Mouse (Mus musculus): ENCODE data around the gene Gpr160. TPM values are rescaled to one million over a fixed set of nuclear protein-coding genes. Genes with fewer than 3 reads are reported as not detected.

Gpr160 gene
- polyA plus RNA-seq, 1 experiment from 2014 or later: 1.9 TPM

DNA sequence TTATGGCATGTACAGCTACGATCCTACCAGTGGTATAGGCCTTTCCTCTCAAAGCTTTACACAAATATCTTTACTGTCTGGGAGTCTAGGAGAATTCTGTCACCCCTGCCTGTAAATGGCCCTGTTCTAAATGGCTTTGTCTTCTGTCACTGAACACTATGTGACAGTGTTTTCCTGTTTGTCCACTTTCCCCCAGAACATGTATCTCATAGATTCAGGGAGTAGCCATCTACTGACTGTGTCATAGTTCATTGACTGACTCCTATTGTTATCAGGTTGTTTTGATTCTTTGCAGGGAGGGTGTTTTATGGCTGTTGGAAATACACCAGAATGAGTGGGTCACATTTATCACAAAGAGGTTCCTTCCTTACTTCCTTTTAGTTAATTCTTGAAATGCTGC, 14.2 kb downstream of the Gpr160 start:
- no peak overlapping the region for H3K9ac ChIP-seq (ENCODE audit: low read length)
- DNase-seq (ENCODE audit: low spot score): no peak
- no peaks in the 10 kb centered on the region for H3K36me3 ChIP-seq (ENCODE audit: control insufficient read depth, insufficient read depth, low read length)
- no peaks in the 10 kb centered on the region for H3K4me1 ChIP-seq (ENCODE audit: control insufficient read depth, insufficient read depth, low read length)
- no peaks in the 10 kb centered on the region for H3K27me3 ChIP-seq (ENCODE audit: control insufficient read depth, insufficient read depth, low read length)
- ATAC-seq (ENCODE audit: insufficient read depth, low FRiP score, low TSS enrichment): no peak
- no peak overlapping the region for H3K4me3 ChIP-seq (ENCODE audit: low read depth, low read length)
- no peak overlapping the region for H3K27ac ChIP-seq (ENCODE audit: low read depth, low read length)
- WGBS: 84% methylated on average over 1 of the region's 1 CpGs
- no peaks in the 10 kb centered on the region for H3K9me3 ChIP-seq (ENCODE audit: control insufficient read depth, low read length)
- H3K4me2 ChIP-seq (ENCODE audit: low read depth): no peak overlapping the region

DNA sequence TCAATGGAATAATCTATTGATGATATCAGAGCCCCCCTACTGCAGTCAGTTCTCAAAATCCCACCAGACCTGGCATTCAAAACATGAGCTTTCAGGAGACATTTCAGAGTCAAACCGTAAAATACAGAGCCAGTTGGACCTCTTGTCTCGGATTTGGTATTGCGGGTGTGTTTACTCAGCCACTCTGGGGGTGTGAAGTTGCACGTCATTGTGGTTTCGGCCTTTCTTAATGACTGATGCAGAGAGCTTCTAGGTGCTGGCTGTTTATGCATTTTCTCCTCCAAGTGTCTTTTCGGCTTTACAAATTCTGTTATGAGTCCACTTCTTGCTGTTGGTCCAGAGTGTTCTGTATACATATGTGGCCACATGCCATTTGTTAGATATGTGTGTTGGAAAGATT, 21.0 kb downstream of the Gpr160 start:
- Histone ChIP-seq H3K27me3 (ENCODE audit: control insufficient read depth, insufficient read depth, low read length) (no peaks in the 10 kb centered on the region), H3K9me3 (ENCODE audit: control insufficient read depth, low read length) (no peaks in the 10 kb centered on the region), H3K4me2 (ENCODE audit: low read depth) (no peak overlapping the region), H3K27ac (ENCODE audit: low read depth, low read length) (no peak overlapping the region), H3K4me3 (ENCODE audit: low read depth, low read length) (no peak overlapping the region), H3K4me1 (ENCODE audit: control insufficient read depth, insufficient read depth, low read length) (no peaks in the 10 kb centered on the region), H3K9ac (ENCODE audit: low read length) (no peak overlapping the region), H3K36me3 (ENCODE audit: control insufficient read depth, insufficient read depth, low read length) (no peaks in the 10 kb centered on the region)
- 76% methylated on average over 6 of the region's 6 CpGs for WGBS
- ATAC-seq (ENCODE audit: insufficient read depth, low FRiP score, low TSS enrichment) (no peak), DNase-seq (ENCODE audit: low spot score) (no peak)

DNA sequence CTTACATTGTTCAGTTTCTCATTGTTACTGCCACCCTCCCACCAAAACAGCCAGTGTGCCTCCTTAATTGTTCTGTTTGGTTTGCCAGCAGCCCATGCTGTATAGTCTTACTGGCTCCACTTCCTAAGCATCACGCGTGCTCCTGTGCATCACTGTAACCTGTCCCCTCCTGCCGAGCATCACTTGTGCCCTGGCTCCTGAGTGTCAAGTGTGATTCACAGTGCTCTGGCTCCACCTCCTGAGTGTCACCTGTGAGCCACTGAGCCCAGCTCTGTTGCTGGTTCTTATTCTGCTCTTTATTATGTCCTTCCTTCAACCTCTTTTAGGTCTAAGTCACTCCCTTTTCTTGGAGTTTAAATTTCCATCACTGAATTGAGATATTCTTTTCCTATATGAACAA, 31.7 kb downstream of the Gpr160 start:
- H3K27me3 ChIP-seq (ENCODE audit: control insufficient read depth, insufficient read depth, low read length): no peaks in the 10 kb centered on the region
- DNase-seq (ENCODE audit: low spot score) (no peak), ATAC-seq (ENCODE audit: insufficient read depth, low FRiP score, low TSS enrichment) (no peak)

DNA sequence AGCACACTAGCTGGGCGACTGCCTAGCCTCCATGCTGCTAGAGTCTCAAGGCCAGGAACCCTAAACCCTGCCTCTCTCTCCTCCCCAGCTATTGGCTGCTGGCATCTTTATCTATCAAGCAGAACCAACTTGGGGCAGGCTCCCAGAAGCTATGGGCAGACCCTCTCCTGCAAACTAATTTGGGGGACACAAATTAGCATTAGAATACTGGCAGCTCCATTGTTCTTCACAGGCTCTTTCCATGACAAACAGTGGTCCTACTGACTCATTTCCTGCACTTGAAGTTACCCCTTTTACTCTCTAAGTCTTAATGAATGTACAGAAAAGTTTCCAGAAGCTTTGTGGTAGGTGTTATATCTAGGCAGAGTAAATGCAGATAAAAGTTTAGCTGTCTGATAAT, 33.3 kb downstream of the Gpr160 start:
- no peaks in the 10 kb centered on the region for H3K36me3 ChIP-seq (ENCODE audit: control insufficient read depth, insufficient read depth, low read length)
- no peak overlapping the region for H3K27ac ChIP-seq (ENCODE audit: low read depth, low read length)
- H3K4me3 ChIP-seq (ENCODE audit: low read depth, low read length): no peak overlapping the region
- no peaks in the 10 kb centered on the region for H3K27me3 ChIP-seq (ENCODE audit: control insufficient read depth, insufficient read depth, low read length)
- H3K9ac ChIP-seq (ENCODE audit: low read length): no peak overlapping the region
- no peak for ATAC-seq (ENCODE audit: insufficient read depth, low FRiP score, low TSS enrichment)
- H3K4me1 ChIP-seq (ENCODE audit: control insufficient read depth, insufficient read depth, low read length): no peaks in the 10 kb centered on the region
- DNase-seq (ENCODE audit: low spot score): no peak
- H3K9me3 ChIP-seq (ENCODE audit: control insufficient read depth, low read length): no peaks in the 10 kb centered on the region
- no peak overlapping the region for H3K4me2 ChIP-seq (ENCODE audit: low read depth)
- WGBS: 33% methylated on average over 1 of the region's 1 CpGs

More for the DNA sequence above, 31.7 kb downstream of the Gpr160 start:
- Histone ChIP-seq H3K9ac (ENCODE audit: low read length) (no peak overlapping the region), H3K9me3 (ENCODE audit: control insufficient read depth, low read length) (no peaks in the 10 kb centered on the region), H3K4me1 (ENCODE audit: control insufficient read depth, insufficient read depth, low read length) (no peaks in the 10 kb centered on the region), H3K4me3 (ENCODE audit: low read depth, low read length) (no peak overlapping the region), H3K4me2 (ENCODE audit: low read depth) (no peak overlapping the region), H3K27ac (ENCODE audit: low read depth, low read length) (no peak overlapping the region), H3K36me3 (ENCODE audit: control insufficient read depth, insufficient read depth, low read length) (no peaks in the 10 kb centered on the region)
- whole genome bisulfite sequencing: 88% methylated on average over 3 of the region's 3 CpGs

DNA sequence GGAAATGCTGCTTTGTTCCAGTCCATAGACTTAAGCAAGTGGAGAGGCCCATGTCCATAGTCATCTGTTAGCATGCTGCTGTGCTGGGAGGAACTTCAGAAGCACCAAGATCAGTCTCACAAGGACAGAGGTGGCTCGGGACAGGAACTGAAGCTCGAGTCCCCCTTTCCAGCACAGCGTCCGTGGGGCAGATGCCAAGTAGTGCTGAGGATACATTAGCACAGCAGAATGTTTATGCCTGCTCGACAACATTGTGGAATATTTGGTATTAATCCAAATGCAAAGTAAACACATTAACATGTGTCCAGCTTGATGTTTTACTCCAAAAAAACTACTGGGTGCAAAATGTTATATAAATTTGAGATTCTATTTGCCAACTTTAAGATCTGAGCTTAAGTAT, 41.0 kb downstream of the Gpr160 start:
- H3K9me3 ChIP-seq (ENCODE audit: control insufficient read depth, low read length): no peaks in the 10 kb centered on the region
- H3K4me2 ChIP-seq (ENCODE audit: low read depth): no peak overlapping the region
- no peaks in the 10 kb centered on the region for H3K4me1 ChIP-seq (ENCODE audit: control insufficient read depth, insufficient read depth, low read length)
- peaks cover 4% of the 10 kb centered on the region for H3K36me3 ChIP-seq (ENCODE audit: control insufficient read depth, insufficient read depth, low read length)
- no peak overlapping the region for H3K4me3 ChIP-seq (ENCODE audit: low read depth, low read length)
- DNase-seq (ENCODE audit: low spot score): no peak
- H3K27ac ChIP-seq (ENCODE audit: low read depth, low read length): no peak overlapping the region
- no peaks in the 10 kb centered on the region for H3K27me3 ChIP-seq (ENCODE audit: control insufficient read depth, insufficient read depth, low read length)
- no peak overlapping the region for H3K9ac ChIP-seq (ENCODE audit: low read length)
- no peak for ATAC-seq (ENCODE audit: insufficient read depth, low FRiP score, low TSS enrichment)
- 86% methylated on average over 5 of the region's 5 CpGs for WGBS

DNA sequence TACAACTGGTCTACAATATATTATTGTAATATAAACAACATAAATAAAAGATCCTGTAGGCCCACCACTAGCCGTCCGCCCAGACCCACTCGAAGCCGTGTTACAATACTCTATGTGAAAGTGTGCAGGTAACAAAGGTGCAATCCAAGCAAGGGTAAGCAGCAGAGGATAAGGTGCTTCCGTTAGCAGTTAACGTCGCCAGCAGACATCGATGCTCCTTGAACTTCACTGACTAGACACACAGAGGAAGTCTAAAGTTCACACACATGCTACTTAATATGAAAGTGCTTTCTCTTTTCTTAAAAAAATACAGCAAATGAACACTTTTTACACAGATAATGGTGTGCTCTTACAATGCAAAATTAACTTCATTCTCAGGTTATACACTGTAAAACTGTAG, 43.7 kb downstream of the Gpr160 start:
- Histone ChIP-seq H3K27ac (ENCODE audit: low read depth, low read length) (no peak overlapping the region), H3K9ac (ENCODE audit: low read length) (no peak overlapping the region), H3K4me3 (ENCODE audit: low read depth, low read length) (no peak overlapping the region), H3K4me1 (ENCODE audit: control insufficient read depth, insufficient read depth, low read length) (no peaks in the 10 kb centered on the region), H3K4me2 (ENCODE audit: low read depth) (no peak overlapping the region), H3K27me3 (ENCODE audit: control insufficient read depth, insufficient read depth, low read length) (no peaks in the 10 kb centered on the region), H3K36me3 (ENCODE audit: control insufficient read depth, insufficient read depth, low read length) (peaks cover 4% of the 10 kb centered on the region), H3K9me3 (ENCODE audit: control insufficient read depth, low read length) (no peaks in the 10 kb centered on the region)
- ATAC-seq (ENCODE audit: insufficient read depth, low FRiP score, low TSS enrichment): no peak
- 95% methylated on average over 8 of the region's 8 CpGs for WGBS
- DNase-seq (ENCODE audit: low spot score): no peak

DNA sequence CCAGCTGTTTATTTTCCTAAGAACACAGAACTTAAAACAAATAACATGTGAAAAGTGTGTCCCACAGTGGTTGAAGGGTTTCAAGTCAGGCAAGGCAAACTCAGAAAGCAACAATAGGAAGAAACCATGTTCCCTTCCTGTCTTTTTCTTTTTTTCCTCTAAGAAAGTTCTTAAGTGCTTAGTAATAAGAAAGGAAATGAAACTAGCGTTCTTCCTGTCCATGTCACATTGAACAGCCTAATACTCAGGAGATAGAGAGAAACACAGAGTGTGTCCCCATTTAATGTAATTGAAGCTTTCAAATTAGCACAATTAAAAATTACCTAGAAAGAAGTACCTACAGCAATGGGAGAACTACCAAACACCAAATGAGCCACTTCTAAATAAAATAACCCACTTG, 48.9 kb downstream of the Gpr160 start:
- Histone ChIP-seq H3K9me3 (ENCODE audit: control insufficient read depth, low read length) (no peaks in the 10 kb centered on the region), H3K4me1 (ENCODE audit: control insufficient read depth, insufficient read depth, low read length) (no peaks in the 10 kb centered on the region), H3K36me3 (ENCODE audit: control insufficient read depth, insufficient read depth, low read length) (0 out of 2 replicates have a peak, but pooled peaks cover 2% of the 10 kb centered on the region), H3K27me3 (ENCODE audit: control insufficient read depth, insufficient read depth, low read length) (no peaks in the 10 kb centered on the region), H3K4me3 (ENCODE audit: low read depth, low read length) (no peak overlapping the region), H3K9ac (ENCODE audit: low read length) (no peak overlapping the region), H3K27ac (ENCODE audit: low read depth, low read length) (no peak overlapping the region), H3K4me2 (ENCODE audit: low read depth) (no peak overlapping the region)
- no peak for ATAC-seq (ENCODE audit: insufficient read depth, low FRiP score, low TSS enrichment)
- WGBS: 89% methylated on average over 1 of the region's 1 CpGs
- no peak for DNase-seq (ENCODE audit: low spot score)

DNA sequence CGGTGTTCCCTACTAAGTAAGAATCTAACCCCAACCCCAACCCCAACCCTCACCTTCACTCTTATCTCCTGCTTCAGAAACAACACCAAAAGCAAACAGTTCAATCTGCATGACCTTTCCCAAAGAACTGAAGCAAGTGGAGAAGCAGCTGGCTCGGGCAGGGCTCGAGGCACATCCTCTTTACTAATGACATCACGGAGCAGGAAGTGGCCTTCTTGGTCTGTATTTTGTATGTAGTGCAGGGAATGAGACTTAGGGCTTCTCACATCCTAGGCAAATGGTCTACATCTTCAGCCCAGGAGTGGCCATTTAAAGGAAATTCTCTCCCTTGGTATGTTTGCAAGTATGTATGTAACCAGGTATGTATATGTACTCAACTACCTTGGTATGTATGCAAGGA, 61.4 kb downstream of the Gpr160 start:
- Histone ChIP-seq H3K27ac (ENCODE audit: low read depth, low read length) (no peak overlapping the region), H3K9me3 (ENCODE audit: control insufficient read depth, low read length) (no peaks in the 10 kb centered on the region), H3K36me3 (ENCODE audit: control insufficient read depth, insufficient read depth, low read length) (peaks cover 2% of the 10 kb centered on the region), H3K9ac (ENCODE audit: low read length) (no peak overlapping the region), H3K27me3 (ENCODE audit: control insufficient read depth, insufficient read depth, low read length) (no peaks in the 10 kb centered on the region), H3K4me2 (ENCODE audit: low read depth) (no peak overlapping the region), H3K4me3 (ENCODE audit: low read depth, low read length) (no peak overlapping the region), H3K4me1 (ENCODE audit: control insufficient read depth, insufficient read depth, low read length) (no peaks in the 10 kb centered on the region)
- DNase-seq (ENCODE audit: low spot score) (no peak), ATAC-seq (ENCODE audit: insufficient read depth, low FRiP score, low TSS enrichment) (no peak)
- WGBS: 89% methylated on average over 4 of the region's 4 CpGs

DNA sequence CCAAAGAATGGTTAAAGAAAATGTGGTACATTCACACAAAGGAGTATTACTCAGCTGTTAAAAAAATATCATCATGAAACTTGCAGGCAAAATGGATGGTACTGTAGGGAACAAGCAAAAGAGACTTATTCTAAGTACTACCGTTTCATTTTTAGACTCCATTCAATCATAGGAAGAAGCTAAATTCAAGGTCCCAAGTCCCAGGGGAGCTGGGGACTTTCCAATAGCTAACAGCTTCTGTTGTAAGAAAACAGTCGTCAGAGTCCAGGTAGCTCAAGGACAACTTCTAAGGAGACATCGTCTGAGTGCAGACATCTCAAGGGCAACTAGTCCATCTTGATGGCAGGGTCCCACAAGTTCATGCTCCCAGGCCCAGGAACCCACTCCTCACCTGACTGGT, 71.9 kb downstream of the Gpr160 start:
- Histone ChIP-seq H3K36me3 (ENCODE audit: control insufficient read depth, insufficient read depth, low read length) (peaks cover 6% of the 10 kb centered on the region; the same call in 1 of the 2 replicates), H3K4me2 (ENCODE audit: low read depth) (no peak overlapping the region), H3K9ac (ENCODE audit: low read length) (no peak overlapping the region), H3K9me3 (ENCODE audit: control insufficient read depth, low read length) (no peaks in the 10 kb centered on the region), H3K4me3 (ENCODE audit: low read depth, low read length) (no peak overlapping the region), H3K27me3 (ENCODE audit: control insufficient read depth, insufficient read depth, low read length) (no peaks in the 10 kb centered on the region), H3K4me1 (ENCODE audit: control insufficient read depth, insufficient read depth, low read length) (no peaks in the 10 kb centered on the region), H3K27ac (ENCODE audit: low read depth, low read length) (no peak overlapping the region)
- 95% methylated on average over 3 of the region's 3 CpGs for WGBS
- ATAC-seq (ENCODE audit: insufficient read depth, low FRiP score, low TSS enrichment) (no peak), DNase-seq (ENCODE audit: low spot score) (no peak)

All from neural tube, embryonic 11.5 days (tissue).